Mouse (Mus musculus) natural killer cell, adult 2 months (primary cell): ENCODE results near the gene Ndufs1.
"Not testable (repeated sequence)": the region's sequence is repeated elsewhere in the genome, so short reads cannot be mapped to it uniquely, and the experiment has no call there.

Experiments
- DNase-seq, 2 experiments: peaks; one replicate each; pipeline ENCODE4 v3.0.0; 2022; ENCODE audit warnings: low spot score in 2 of 2

Ndufs1 gene

DNA sequence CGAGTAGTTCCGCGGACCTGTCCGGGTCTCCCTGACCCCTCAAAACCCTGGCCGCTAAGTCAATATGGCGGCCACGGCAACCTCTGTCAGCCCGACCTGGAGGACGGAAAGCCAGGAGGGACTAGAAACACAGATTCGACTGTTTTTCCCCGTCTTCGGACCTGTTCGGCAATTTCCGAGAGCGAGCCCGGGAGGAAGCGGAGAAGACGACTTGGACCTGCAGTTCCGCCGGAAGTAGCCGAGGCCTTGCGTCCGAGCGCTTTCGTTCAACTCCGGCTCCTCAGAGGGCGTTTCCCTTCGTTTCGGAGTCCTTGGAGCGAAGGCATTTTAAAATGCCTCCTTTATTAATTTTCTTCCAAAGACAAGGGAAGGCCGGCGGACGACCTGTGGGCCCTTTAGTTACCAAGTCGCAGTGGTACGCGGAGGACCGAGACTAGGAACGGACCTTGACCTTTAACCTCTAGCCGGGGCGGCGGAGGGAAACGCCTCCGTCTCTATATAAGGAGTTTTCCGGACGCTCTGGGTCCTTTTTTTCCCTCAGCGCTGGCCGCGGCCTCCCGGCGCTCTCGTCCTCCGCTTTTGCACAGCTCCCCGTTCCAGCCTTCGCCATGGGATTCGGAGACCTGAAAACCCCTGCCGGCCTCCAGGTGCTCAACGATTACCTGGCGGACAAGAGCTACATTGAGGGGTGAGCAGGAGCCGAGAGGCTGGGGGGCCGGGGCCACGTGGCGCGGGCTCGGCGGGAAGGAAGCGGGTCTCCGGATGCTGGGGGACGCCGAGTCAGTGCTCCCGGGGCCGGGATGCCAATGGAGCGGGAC is at the start of gene Ndufs1, which contains the start of gene Eef1b2:
TSS of gene Ndufs1 (minus strand) at position 230 of the 818 bp plus-strand sequence.
TSS of gene Eef1b2 (plus strand) at position 222 of the 818 bp plus-strand sequence.
- peak; percentile 96 to 97 for DNase-seq

DNA sequence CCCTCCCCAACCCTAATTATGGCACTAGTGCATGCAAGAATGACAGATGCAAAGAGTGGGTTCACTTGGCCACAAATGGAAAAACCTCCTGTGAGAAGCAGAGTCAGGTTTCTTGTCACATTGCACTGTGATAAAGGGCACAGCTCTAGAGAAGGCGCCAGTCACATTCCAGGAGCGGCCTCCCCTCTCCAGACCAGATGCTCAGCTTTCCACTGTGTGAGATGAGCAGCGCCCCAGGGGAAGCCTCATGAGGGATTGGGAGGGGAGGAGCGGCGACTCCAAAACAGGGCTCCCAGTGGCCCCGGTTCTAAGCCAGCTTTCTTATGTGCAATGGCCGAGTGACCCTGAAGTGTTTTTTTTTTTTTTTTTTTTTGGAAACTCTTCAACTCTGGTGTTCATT is 49.3 kb upstream of the Ndufs1 start:
- DNase-seq: no peak

DNA sequence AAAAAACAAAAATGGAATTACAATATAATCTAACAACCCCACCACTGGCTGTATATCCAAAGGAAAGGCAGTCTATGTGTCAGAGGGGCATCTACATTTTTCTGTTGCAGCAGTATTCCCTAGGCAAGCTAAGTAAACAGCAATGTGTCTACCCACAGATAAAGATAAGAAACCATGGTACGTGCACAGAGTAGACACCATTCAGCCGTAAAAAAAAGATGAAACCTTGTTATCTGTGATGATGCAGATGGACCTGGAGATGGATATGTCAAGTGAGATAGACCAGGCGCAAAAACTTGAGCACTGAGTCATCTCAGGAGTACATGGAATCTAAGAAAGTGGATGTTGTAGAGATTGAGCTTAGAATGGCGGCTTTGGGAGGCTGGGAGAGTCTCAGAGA is 48.4 kb upstream of the Ndufs1 start:
- no peak for DNase-seq

GRCm38 (mm10) chr1:63219277-63219676 is 42.6 kb upstream of the Ndufs1 start:
- DNase-seq: no peak

GRCm38 (mm10) chr1:63214631-63215030 is 38.0 kb upstream of the Ndufs1 start:
- DNase-seq: no peak

DNA sequence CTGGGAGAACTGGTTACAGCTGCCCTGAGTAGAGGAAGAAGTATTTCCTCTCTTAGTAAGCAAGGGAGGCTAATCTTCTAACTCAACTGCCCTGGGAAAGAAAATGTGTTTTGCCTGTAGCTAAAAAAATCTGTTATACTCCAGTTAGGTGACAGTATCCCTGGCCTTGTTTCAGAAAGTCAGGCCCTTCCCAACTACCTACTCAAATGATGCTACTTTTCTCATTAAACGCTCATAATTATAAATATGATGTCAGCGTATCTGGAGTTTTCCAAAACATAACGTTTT is 37.6 kb upstream of the Ndufs1 start, which contains the start of gene Gpr1:
TSS of gene Gpr1 (minus strand) at position 273 of the 288 bp plus-strand sequence.
- no peak for DNase-seq

GRCm38 (mm10) chr1:63213478-63214270 is 37.0 kb upstream of the Ndufs1 start:
- no peak for DNase-seq

GRCm38 (mm10) chr1:63209861-63210529 is 33.4 kb upstream of the Ndufs1 start:
- no peak for DNase-seq

DNA sequence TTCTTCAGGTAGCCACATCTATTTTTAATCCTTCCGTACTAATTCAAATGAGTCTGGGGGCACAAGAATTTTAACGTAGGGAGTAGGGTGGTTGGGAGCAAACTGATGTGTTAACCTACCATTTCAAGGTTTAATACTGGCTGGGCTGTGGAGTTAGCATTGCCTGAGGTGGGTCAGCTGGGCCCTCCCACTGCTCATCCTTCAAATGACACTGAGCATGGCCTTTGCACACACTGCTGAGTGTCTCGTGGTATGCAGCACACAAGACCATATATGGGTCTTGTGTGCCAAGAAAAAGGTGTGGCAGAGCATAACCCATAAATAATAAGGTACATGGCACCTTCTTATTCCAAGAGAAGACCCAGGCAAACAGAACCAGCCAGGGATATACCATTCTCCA is 31.0 kb upstream of the Ndufs1 start:
- DNase-seq: no peak

- DNase-seq: no peak
Observed at GRCm38 (mm10) chr1:63204660-63205394, 28.2 kb upstream of the Ndufs1 start.

DNA sequence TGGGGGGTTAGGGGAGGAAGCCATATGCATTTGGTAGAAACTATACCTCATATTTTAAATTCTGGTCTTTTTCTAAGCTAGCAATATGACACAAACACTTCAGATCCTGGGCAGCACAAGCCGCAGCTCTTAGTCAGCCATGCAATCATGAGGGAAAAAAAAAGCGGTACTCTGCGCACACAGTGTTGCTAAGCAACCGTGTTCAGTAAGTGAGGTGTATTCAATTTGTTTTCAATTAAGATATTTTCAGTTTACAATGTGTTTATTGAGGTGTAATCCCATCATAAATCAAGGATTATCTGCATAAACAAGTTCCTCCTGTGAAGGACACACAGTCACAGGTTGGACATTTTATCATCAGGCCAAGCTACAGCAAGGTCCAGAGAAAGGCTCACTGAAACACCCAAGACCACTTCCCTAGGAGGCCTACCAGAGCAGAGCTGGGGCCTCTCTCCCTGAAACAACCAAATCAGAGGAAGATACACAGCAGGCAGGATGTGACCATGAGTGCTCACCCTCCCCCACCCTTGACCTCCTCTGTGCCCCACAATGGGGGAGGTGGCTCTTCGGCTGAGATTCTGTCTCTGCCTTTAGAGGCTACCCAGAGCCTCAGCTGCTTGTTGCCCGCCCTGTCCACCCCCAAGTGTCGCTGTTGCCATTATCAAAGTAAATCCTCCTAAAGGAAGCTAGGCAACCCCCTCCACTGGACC is 27.5 kb upstream of the Ndufs1 start:
- DNase-seq: no peak

DNA sequence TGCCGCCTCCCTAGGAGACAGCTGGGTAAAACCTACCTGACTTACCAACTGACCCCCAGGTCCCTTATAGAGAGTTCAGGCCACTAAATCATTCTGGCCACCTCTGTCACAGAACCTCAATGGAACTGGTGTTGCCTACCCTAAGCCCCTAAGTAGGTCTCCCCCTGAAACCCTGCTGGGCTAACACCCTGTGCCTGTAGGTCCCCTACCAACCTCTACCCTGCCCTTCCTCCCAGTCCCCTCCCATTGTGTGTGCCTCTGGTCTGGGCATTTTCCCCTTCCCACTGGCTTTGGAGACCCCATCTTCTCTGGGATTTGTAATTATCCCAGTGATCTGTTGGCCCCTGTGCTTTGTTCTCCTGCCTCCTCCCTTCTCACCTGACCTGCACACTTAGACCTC is 26.8 kb upstream of the Ndufs1 start:
- no peak for DNase-seq

DNA sequence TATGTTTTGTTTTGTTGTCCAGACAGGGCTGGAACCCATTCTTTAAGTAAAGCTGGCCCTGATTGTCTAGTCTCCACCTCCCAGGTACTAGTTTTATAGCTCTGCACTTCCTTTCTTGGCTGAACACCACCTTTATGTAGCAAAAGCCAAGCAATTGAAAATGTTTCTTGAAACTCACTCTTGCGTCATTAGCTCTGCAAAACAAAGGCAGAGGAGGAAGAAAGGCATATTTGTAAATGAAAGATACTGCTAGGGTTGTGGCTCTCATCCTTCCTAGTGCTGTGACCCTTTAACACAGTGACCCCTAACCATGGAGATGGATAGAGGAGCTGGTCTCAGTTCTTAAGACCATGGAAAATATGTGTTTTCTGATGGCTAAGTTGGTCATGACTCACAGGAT is 25.0 kb upstream of the Ndufs1 start:
- no peak for DNase-seq

- no peak for DNase-seq
Observed at GRCm38 (mm10) chr1:63200322-63200721, 23.7 kb upstream of the Ndufs1 start.

GRCm38 (mm10) chr1:63199387-63199786 is 22.8 kb upstream of the Ndufs1 start:
- no peak for DNase-seq

DNA sequence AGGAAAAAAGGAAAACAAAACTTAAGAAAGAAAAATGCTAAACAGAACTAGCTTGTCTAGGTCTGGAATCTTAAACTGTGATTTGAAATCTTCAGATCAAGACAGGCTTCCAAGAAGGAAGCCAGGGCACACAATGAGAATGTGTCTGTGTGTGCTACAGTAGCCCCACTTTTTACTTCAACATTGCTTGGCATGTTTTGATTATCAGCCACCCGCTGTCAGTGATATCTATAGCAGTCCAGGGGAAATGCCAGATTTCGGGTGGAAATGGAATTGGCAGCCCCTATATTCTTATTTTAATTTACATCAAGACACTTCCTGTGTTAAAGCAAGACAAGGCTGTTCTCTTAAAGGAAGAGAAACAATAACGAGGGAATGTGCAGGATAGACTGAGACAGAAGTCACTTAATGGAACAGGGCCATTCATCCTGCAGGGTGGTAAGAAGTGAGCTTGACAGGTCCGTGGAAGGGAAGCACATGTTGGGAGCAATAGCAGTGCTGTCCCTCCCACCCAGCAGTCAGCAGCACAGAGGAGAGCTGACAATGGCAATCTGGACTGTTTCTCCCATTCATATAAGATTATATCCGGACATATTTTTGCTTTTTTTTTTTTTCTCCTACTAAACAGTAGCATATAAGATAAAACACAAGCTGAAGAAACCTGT is 19.3 kb upstream of the Ndufs1 start:
- DNase-seq: no peak

GRCm38 (mm10) chr1:63192306-63193065 is 15.9 kb upstream of the Ndufs1 start:
- no peak for DNase-seq

- DNase-seq: no peak
Observed at GRCm38 (mm10) chr1:63190851-63191250, 14.2 kb upstream of the Ndufs1 start.

GRCm38 (mm10) chr1:63188536-63188935 is 11.9 kb upstream of the Ndufs1 start:
- DNase-seq: no peak

- DNase-seq: not testable (repeated sequence)
Observed at GRCm38 (mm10) chr1:63185430-63185829, 8.8 kb upstream of the Ndufs1 start.
